Mouse (Mus musculus) midbrain, postnatal 0 days (tissue): Measurements from ENCODE around the gene Gm21820. TPM values are rescaled to one million over a fixed set of nuclear protein-coding genes. Genes with fewer than 3 reads are reported as not detected.
"Not testable (repeated sequence)": the region's sequence is repeated elsewhere in the genome, so short reads cannot be mapped to it uniquely, and the experiment has no call there.

Experiments
- ATAC-seq: fragments of 200-750 bp; cut with Nextera tagmentation; 2 replicates; pipeline ENCODE4 v1.8.0; 2017; ENCODE audit warnings: moderate number of reproducible peaks, mild to moderate bottlenecking, moderate TSS enrichment, moderate library complexity; ENCODE audit not compliant: low FRiP score
- DNase-seq: peaks from one replicate; pipeline ENCODE4 v3.0.0-alpha.2; 2015; ENCODE audit warnings: low spot score
- H3K27ac ChIP-seq: fragments of 300-500 bp; sonication (generic); 2 replicates; pipeline ENCODE4 v1.5.1; 2014; ENCODE audit warnings: low read depth, mild to moderate bottlenecking, low read length, mixed read lengths
- H3K27me3 ChIP-seq: fragments of 300-500 bp; sonication (generic); 2 replicates; pipeline ENCODE4 v1.6.1; 2014; ENCODE audit warnings: low read length, control low read depth, mixed read lengths; ENCODE audit not compliant: insufficient read depth
- H3K36me3 ChIP-seq: fragments of 300-500 bp; sonication (generic); 2 replicates; pipeline ENCODE4 v1.6.1; 2014; ENCODE audit warnings: low read length, control low read depth, mixed read lengths; ENCODE audit not compliant: insufficient read depth
- H3K4me1 ChIP-seq: fragments of 300-500 bp; sonication (generic); 2 replicates; pipeline ENCODE4 v1.6.1; 2014; ENCODE audit warnings: mild to moderate bottlenecking, control low read depth, antibody characterized with exemption, low read length, mixed read lengths; ENCODE audit not compliant: insufficient read depth
- H3K4me2 ChIP-seq: fragments of 300-500 bp; sonication (generic); 2 replicates; pipeline ENCODE4 v1.6.1; 2014; ENCODE audit warnings: low read depth, mild to moderate bottlenecking, low read length, mixed read lengths; ENCODE audit not compliant: poor library complexity, severe bottlenecking
- H3K4me3 ChIP-seq: fragments of 300-500 bp; sonication (generic); 2 replicates; pipeline ENCODE4 v1.5.1; 2014; ENCODE audit warnings: low read depth, mild to moderate bottlenecking, low read length, moderate library complexity
- H3K9ac ChIP-seq: fragments of 300-500 bp; sonication (generic); replicated peaks from 2 replicates; pipeline ENCODE4 v1.6.1; 2014; ENCODE audit warnings: mild to moderate bottlenecking, low read length, moderate library complexity, mixed read lengths; ENCODE audit not compliant: poor library complexity, severe bottlenecking
- H3K9me3 ChIP-seq: fragments of 300-500 bp; sonication (generic); 2 replicates; pipeline ENCODE4 v1.6.1; 2016; ENCODE audit warnings: low read length, control low read depth
- WGBS: fragments of 180-500 bp; shearing (Covaris S2); extraction: QIAGEN DNeasy Blood & Tissue Kit; methylation state at CpG from one replicate; pipeline ENCODE4 v1.1.7; 2014; 5-methylcytosine and 5-hydroxymethylcytosine counted together
- polyA plus RNA-seq: library from polyadenylated mRNA; unstranded; fragments of >200 nt; fragmentation: Nextera tagmentation; extraction: Ambion mirVana; gene quantifications from 2 replicates; pipeline ENCODE4 v1.2.1, GENCODE M21; 2015
- total RNA-seq: library from RNA; depleted of rRNA; stranded (reverse); fragments of >200 nt; gene quantifications from 2 replicates; pipeline ENCODE4 v1.2.3, GENCODE M21; 2014; rRNA removed

The Gm21820 gene
- not detected in 2 replicates for total RNA-seq
- not detected in 2 replicates for polyA plus RNA-seq

DNA sequence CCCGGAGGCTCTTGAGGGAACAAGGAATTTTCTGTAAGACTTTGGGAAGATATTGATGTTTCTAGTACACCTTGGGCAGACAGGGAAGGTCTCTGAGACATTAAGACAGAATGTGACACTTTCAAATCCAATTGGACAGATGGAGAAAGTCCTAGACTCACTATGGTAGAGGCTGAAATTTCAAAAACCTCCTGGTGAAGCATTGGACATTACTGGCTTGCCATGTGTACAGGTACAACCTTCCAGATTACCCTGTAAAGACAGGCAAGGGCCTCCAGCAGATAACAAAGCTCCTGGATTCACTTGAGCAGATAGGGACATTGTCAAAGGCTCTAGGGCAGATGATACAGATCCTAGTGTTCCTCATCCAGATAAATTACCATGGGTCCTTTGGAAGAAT is at the start of gene Gm21820:
TSS of gene Gm21820 (minus strand) at position 101 of the 400 bp plus-strand sequence.
- 64% methylated on average over 1 of the region's 1 CpGs for WGBS
- not testable (repeated sequence) for H3K36me3 ChIP-seq, H3K9me3 ChIP-seq, DNase-seq, H3K4me2 ChIP-seq, ATAC-seq, H3K4me1 ChIP-seq, H3K9ac ChIP-seq, H3K27ac ChIP-seq, H3K27me3 ChIP-seq, H3K4me3 ChIP-seq

Other genes with a start within 250 kb of the Gm21820 start
- not detected in 2 replicates for gene Gm20918, start 205.5 kb downstream of the Gm21820 start, total RNA-seq
- not detected in 2 replicates for gene Gm20918, start 205.5 kb downstream of the Gm21820 start, polyA plus RNA-seq